Mouse (Mus musculus) heart, embryonic 16.5 days (tissue): ENCODE data around the gene Gadl1. TPM values are rescaled to one million over a fixed set of nuclear protein-coding genes. Genes with fewer than 3 reads are reported as not detected.
A peak's percentile ranks its signal among the peaks of the same experiment; 100 is the strongest.

Experiments used
- ATAC-seq: fragments of 200-750 bp; cut with Nextera tagmentation; replicated peaks from 2 replicates; pipeline ENCODE4 v1.8.0; 2017; ENCODE audit warnings: moderate number of reproducible peaks; ENCODE audit not compliant: insufficient read depth, low FRiP score; ENCODE audit errors: extremely low read depth
- H3K27ac ChIP-seq: fragments of 300-500 bp; sonication (generic); 2 replicates; pipeline ENCODE4 v1.5.1; 2014; ENCODE audit warnings: mild to moderate bottlenecking, low read length, control low read depth, moderate library complexity
- H3K27me3 ChIP-seq: fragments of 300-500 bp; sonication (generic); 2 replicates; pipeline ENCODE4 v1.6.1; 2014; ENCODE audit warnings: low read length, mixed read lengths; ENCODE audit not compliant: control insufficient read depth, insufficient read depth
- H3K36me3 ChIP-seq: fragments of 300-500 bp; sonication (generic); 2 replicates; pipeline ENCODE4 v1.6.1; 2014; ENCODE audit not compliant: control insufficient read depth, insufficient read depth
- H3K4me1 ChIP-seq: fragments of 300-500 bp; sonication (generic); 2 replicates; pipeline ENCODE4 v1.6.1; 2014; ENCODE audit warnings: low read length, mixed read lengths; ENCODE audit not compliant: control insufficient read depth, insufficient read depth
- H3K4me2 ChIP-seq: fragments of 300-500 bp; sonication (generic); 2 replicates; pipeline ENCODE4 v1.6.1; 2014; ENCODE audit warnings: low read depth, mild to moderate bottlenecking, control low read depth, low read length
- H3K4me3 ChIP-seq: fragments of 300-500 bp; sonication (generic); 2 replicates; pipeline ENCODE4 v1.5.1; 2014; ENCODE audit warnings: mild to moderate bottlenecking, control low read depth, low read length
- H3K9ac ChIP-seq: fragments of 300-500 bp; sonication (generic); 2 replicates; pipeline ENCODE4 v1.6.1; 2014; ENCODE audit warnings: low read length, control low read depth
- H3K9me3 ChIP-seq: fragments of 300-500 bp; sonication (generic); replicated peaks from 2 replicates; pipeline ENCODE4 v1.6.1; 2016; ENCODE audit warnings: low read length; ENCODE audit not compliant: control insufficient read depth
- WGBS: fragments of 180-500 bp; shearing (Covaris S2); extraction: QIAGEN DNeasy Blood & Tissue Kit; methylation state at CpG from one replicate; pipeline ENCODE4 v1.1.7; 2014; 5-methylcytosine and 5-hydroxymethylcytosine counted together
- polyA plus RNA-seq: library from polyadenylated mRNA; unstranded; fragments of >200 nt; fragmentation: Nextera tagmentation; extraction: Ambion mirVana; gene quantifications from 2 replicates; pipeline ENCODE4 v1.2.1, GENCODE M21; 2015

Gene Gadl1
- polyA plus RNA-seq, 1 experiment from 2014 or later = 1.2 TPM

GRCm38 (mm10) chr9:116091101-116091841 lies 182.0 kb downstream of the Gadl1 start:
- Histone ChIP-seq H3K4me1 (peaks cover 9% of the 10 kb centered on the region), H3K4me2 (no peak overlapping the region), H3K27ac (no peak overlapping the region), H3K9ac (no peak overlapping the region), H3K27me3 (no peaks in the 10 kb centered on the region), H3K4me3 (no peak overlapping the region), H3K9me3 (no peaks in the 10 kb centered on the region), H3K36me3 (peaks cover 16% of the 10 kb centered on the region)
- WGBS = 82% methylated on average over 7 of the region's 7 CpGs
- no peak for ATAC-seq

DNA sequence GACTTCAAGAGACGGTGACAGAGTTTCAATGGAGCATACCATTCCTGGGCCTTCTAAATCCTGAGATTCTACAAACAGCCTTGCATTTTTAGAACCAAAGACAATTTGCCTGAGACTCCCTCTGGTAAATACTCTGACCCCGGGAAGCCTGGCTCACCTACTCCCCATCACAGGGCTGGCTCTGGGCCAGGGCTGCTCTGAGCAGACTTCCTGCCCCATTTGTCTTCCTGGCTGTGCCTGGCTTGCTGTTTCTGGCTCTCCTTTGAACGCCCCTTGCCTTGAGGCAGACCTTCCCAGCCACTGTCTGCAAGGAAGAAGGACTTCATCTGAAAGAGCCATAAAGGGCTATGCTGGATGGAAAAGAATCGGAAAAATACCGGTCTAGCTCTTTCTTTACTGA lies 182.7 kb downstream of the Gadl1 start:
- H3K4me1 ChIP-seq = peaks cover 9% of the 10 kb centered on the region
- H3K4me3 ChIP-seq = no peak overlapping the region
- no peak overlapping the region for H3K4me2 ChIP-seq
- WGBS = 46% methylated on average over 5 of the region's 5 CpGs
- no peaks in the 10 kb centered on the region for H3K9me3 ChIP-seq
- peaks cover 17% of the 10 kb centered on the region for H3K36me3 ChIP-seq
- no peaks in the 10 kb centered on the region for H3K27me3 ChIP-seq
- H3K9ac ChIP-seq = no peak overlapping the region
- no peak for ATAC-seq
- no peak overlapping the region for H3K27ac ChIP-seq

- no peak overlapping the region for H3K9ac ChIP-seq
- no peak overlapping the region for H3K4me2 ChIP-seq
- H3K9me3 ChIP-seq = no peaks in the 10 kb centered on the region
- peaks cover 18% of the 10 kb centered on the region for H3K36me3 ChIP-seq
- no peaks in the 10 kb centered on the region for H3K27me3 ChIP-seq
- 47% methylated on average over 16 of the region's 16 CpGs for WGBS
- no peak overlapping the region for H3K4me3 ChIP-seq
- peaks cover 5% of the 10 kb centered on the region; the same call in 1 of the 2 replicates for H3K4me1 ChIP-seq
- peak overlapping the region; percentile 23; the same call in 1 of the 2 replicates for H3K27ac ChIP-seq
- ATAC-seq = no peak
These were observed 189.7 kb downstream of the Gadl1 start for GRCm38 (mm10) chr9:116098724-116099595.

DNA sequence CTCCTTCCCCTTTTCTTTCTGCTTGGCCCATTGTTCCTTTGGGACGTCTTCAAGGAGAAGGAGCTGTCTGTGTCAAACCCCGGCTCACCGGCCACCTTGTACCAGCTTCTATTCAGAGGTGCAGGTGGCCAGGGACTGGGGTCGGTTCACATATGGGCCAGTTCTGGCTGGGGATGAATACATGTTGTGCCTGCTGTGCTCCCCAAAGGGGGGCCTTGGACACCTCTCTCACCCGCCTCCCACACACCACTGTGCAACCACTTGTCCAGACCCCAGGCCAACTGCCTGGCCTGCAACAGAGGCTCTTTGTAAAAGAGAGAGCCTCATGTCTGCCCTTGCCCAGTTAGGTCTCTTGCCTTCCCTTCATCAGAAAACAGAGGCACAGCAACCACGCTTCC lies 190.3 kb downstream of the Gadl1 start:
- 76% methylated on average over 6 of the region's 6 CpGs for WGBS
- ATAC-seq = no peak
- no peaks in the 10 kb centered on the region for H3K27me3 ChIP-seq
- H3K4me1 ChIP-seq = peaks cover 5% of the 10 kb centered on the region; the same call in 1 of the 2 replicates
- H3K9ac ChIP-seq = no peak overlapping the region
- no peak overlapping the region; the same call in 1 of the 2 replicates for H3K27ac ChIP-seq
- H3K4me2 ChIP-seq = no peak overlapping the region
- H3K9me3 ChIP-seq = no peaks in the 10 kb centered on the region
- H3K4me3 ChIP-seq = no peak overlapping the region
- peaks cover 19% of the 10 kb centered on the region for H3K36me3 ChIP-seq

GRCm38 (mm10) chr9:116100015-116100414 lies 190.8 kb downstream of the Gadl1 start:
- Histone ChIP-seq H3K27me3 (no peaks in the 10 kb centered on the region), H3K27ac (no peak overlapping the region), H3K4me1 (peaks cover 5% of the 10 kb centered on the region; the same call in 1 of the 2 replicates), H3K4me3 (no peak overlapping the region), H3K36me3 (peaks cover 23% of the 10 kb centered on the region), H3K9ac (no peak overlapping the region), H3K4me2 (no peak overlapping the region), H3K9me3 (no peaks in the 10 kb centered on the region)
- ATAC-seq = no peak
- 78% methylated on average over 9 of the region's 9 CpGs for WGBS

GRCm38 (mm10) chr9:116101842-116102241 lies 192.6 kb downstream of the Gadl1 start:
- H3K36me3 ChIP-seq = peaks cover 27% of the 10 kb centered on the region
- 55% methylated on average over 11 of the region's 11 CpGs for WGBS
- no peak overlapping the region for H3K9ac ChIP-seq
- no peaks in the 10 kb centered on the region for H3K27me3 ChIP-seq
- no peak overlapping the region for H3K4me3 ChIP-seq
- no peak overlapping the region for H3K4me2 ChIP-seq
- no peaks in the 10 kb centered on the region for H3K9me3 ChIP-seq
- H3K27ac ChIP-seq = no peak overlapping the region
- no peak for ATAC-seq
- peaks cover 5% of the 10 kb centered on the region; the same call in 1 of the 2 replicates for H3K4me1 ChIP-seq

- no peak for ATAC-seq
- no peak overlapping the region for H3K27ac ChIP-seq
- H3K4me1 ChIP-seq = no peaks in the 10 kb centered on the region
- no peak overlapping the region for H3K4me2 ChIP-seq
- no peak overlapping the region for H3K4me3 ChIP-seq
- H3K27me3 ChIP-seq = no peaks in the 10 kb centered on the region
- H3K9me3 ChIP-seq = no peaks in the 10 kb centered on the region
- H3K9ac ChIP-seq = no peak overlapping the region
- peaks cover 46% of the 10 kb centered on the region for H3K36me3 ChIP-seq
- 81% methylated on average over 17 of the region's 17 CpGs for WGBS
These were observed 195.5 kb downstream of the Gadl1 start for GRCm38 (mm10) chr9:116104770-116105169.

DNA sequence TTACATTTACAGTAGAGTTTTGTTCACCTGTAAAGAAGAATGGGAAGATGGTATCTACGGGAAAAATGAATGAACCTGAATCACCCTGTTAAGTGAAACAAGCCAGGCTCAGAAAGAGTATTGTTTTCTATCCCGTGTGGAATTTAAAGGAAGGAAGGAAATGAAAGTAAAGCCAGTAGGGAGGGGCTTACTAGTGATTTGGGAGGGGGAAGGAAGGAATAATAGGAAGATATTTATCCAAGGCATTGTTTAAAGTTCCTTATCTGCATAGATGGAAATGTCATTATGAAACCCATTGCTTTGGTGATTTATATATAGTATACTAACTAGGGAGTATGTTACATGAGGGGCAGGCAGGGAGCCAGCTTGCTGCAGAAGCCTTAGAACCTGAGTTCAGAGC lies 199.5 kb downstream of the Gadl1 start:
- no peak for ATAC-seq
- Histone ChIP-seq H3K36me3 (peaks cover 41% of the 10 kb centered on the region), H3K4me1 (0 out of 2 replicates have a peak, but pooled peaks cover 4% of the 10 kb centered on the region)

More for the DNA sequence above, 199.5 kb downstream of the Gadl1 start:
- 61% methylated on average over 2 of the region's 2 CpGs for WGBS
- no peak overlapping the region for H3K9ac ChIP-seq
- H3K9me3 ChIP-seq = no peaks in the 10 kb centered on the region
- H3K4me2 ChIP-seq = no peak overlapping the region
- H3K4me3 ChIP-seq = no peak overlapping the region
- H3K27ac ChIP-seq = no peak overlapping the region
- no peaks in the 10 kb centered on the region for H3K27me3 ChIP-seq
